Mouse (Mus musculus) bone marrow macrophage, adult 2 months (primary cell): ENCODE results near the gene Ap3m1.

Source experiments
- CTCF ChIP-seq: IDR thresholded peaks from 2 replicates; pipeline ENCODE4 v1.5.1; 2012; ENCODE audit warnings: low read depth, mild to moderate bottlenecking, low read length, moderate library complexity
- POLR2A ChIP-seq: IDR thresholded peaks from 2 replicates; pipeline ENCODE4 v1.6.1; 2012; ENCODE audit warnings: mild to moderate bottlenecking, low read depth, low read length, borderline replicate concordance

- TF ChIP-seq CTCF (no peak), POLR2A (no peak; the same call in 1 of the 2 replicates)
Measured at GRCm38 (mm10) chr14:21052112-21052780, at the start of gene Ap3m1, which contains the start of gene Adk.
